Mouse (Mus musculus): ENCODE results near the gene Rasl10b. TPM values are rescaled to one million over a fixed set of nuclear protein-coding genes. Genes with fewer than 3 reads are reported as not detected.

Rasl10b gene
- polyA plus RNA-seq, 1 experiment: 1.1 TPM

DNA sequence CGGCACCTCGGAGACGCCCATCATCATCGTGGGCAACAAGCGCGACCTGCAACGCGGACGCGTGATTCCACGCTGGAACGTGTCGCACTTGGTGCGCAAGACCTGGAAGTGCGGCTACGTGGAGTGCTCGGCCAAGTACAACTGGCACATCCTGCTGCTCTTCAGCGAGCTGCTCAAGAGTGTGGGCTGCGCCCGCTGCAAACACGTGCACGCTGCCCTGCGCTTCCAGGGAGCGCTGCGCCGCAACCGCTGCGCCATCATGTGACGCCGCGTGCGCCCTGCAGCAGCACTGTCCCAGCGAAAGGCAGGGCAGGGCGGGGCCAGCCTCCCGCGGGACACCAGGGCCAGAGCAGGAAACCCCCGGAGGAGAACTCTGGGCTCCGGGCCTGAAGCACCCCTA is 9.6 kb downstream of the Rasl10b start:
- H3K9ac ChIP-seq (ENCODE audit: low read depth, poor library complexity, severe bottlenecking): no peak overlapping the region
- H3K4me3 ChIP-seq (ENCODE audit: low read depth, low read length): peak overlapping the region; percentile 62
- TF ChIP-seq POLR2A (IDR thresholded peaks at IDR 0.05; ENCODE audit: insufficient read depth, low read length): no peak
- TF ChIP-seq CTCF (IDR thresholded peaks at IDR 0.05; ENCODE audit: low read depth, low read length): peak; percentile 50
- H3K27me3 ChIP-seq (ENCODE audit: control insufficient read depth, insufficient read depth, low read length, poor library complexity, severe bottlenecking): no peaks in the 10 kb centered on the region
- no peaks in the 10 kb centered on the region for H3K36me3 ChIP-seq (ENCODE audit: control insufficient read depth, insufficient read depth, low read length, poor library complexity, severe bottlenecking)
- no peaks in the 10 kb centered on the region for H3K9me3 ChIP-seq (replicated peaks; ENCODE audit: control insufficient read depth, insufficient read depth, low read length, poor library complexity, severe bottlenecking)
- H3K4me1 ChIP-seq (ENCODE audit: control insufficient read depth, insufficient read depth, low read length): no peaks in the 10 kb centered on the region
- H3K27ac ChIP-seq (ENCODE audit: insufficient read depth, low read length): no peak overlapping the region

DNA sequence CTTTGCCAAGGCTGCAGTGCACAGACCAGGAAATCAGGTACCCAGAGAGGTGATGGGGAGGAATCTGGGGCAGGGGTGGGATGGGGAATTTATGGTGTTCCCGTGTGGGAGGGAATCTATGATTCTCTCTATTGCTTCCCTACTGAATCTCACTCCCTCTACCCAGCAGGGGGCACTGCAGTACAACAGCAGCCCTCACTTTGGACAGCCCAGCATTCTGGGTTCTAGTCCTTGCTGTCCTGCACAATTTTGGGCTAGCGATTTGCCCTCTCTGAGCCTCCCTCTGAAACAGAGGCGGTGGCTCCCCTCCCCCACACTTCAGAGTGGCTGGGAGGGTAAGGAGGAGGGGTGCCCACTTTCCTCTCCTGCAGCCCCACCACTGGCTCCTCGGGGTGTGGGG is 11.4 kb downstream of the Rasl10b start:
- no peaks in the 10 kb centered on the region for H3K27me3 ChIP-seq (ENCODE audit: control insufficient read depth, insufficient read depth, low read length, poor library complexity, severe bottlenecking)

GRCm38 (mm10) chr11:83421305-83421704 is 12.4 kb downstream of the Rasl10b start:
- H3K27ac ChIP-seq (ENCODE audit: insufficient read depth, low read length): no peak overlapping the region
- H3K9me3 ChIP-seq (replicated peaks; ENCODE audit: control insufficient read depth, insufficient read depth, low read length, poor library complexity, severe bottlenecking): no peaks in the 10 kb centered on the region
- TF ChIP-seq CTCF (IDR thresholded peaks at IDR 0.05; ENCODE audit: low read depth, low read length) (no peak), EP300 (IDR thresholded peaks at IDR 0.05; ENCODE audit: insufficient read depth, low read depth, low read length) (no peak), POLR2A (IDR thresholded peaks at IDR 0.05; ENCODE audit: insufficient read depth, low read length) (no peak)
- no peak overlapping the region for H3K4me3 ChIP-seq (ENCODE audit: low read depth, low read length)
- no peak overlapping the region for H3K9ac ChIP-seq (ENCODE audit: low read depth, poor library complexity, severe bottlenecking)
- H3K27me3 ChIP-seq (ENCODE audit: control insufficient read depth, insufficient read depth, low read length, poor library complexity, severe bottlenecking): no peaks in the 10 kb centered on the region
- H3K36me3 ChIP-seq (ENCODE audit: control insufficient read depth, insufficient read depth, low read length, poor library complexity, severe bottlenecking): no peaks in the 10 kb centered on the region
- no peaks in the 10 kb centered on the region for H3K4me1 ChIP-seq (ENCODE audit: control insufficient read depth, insufficient read depth, low read length)

More for the DNA sequence above, 11.4 kb downstream of the Rasl10b start:
- Histone ChIP-seq H3K4me1 (ENCODE audit: control insufficient read depth, insufficient read depth, low read length) (no peaks in the 10 kb centered on the region), H3K27ac (ENCODE audit: insufficient read depth, low read length) (no peak overlapping the region), H3K9ac (ENCODE audit: low read depth, poor library complexity, severe bottlenecking) (no peak overlapping the region), H3K36me3 (ENCODE audit: control insufficient read depth, insufficient read depth, low read length, poor library complexity, severe bottlenecking) (no peaks in the 10 kb centered on the region), H3K9me3 (replicated peaks; ENCODE audit: control insufficient read depth, insufficient read depth, low read length, poor library complexity, severe bottlenecking) (no peaks in the 10 kb centered on the region), H3K4me3 (ENCODE audit: low read depth, low read length) (no peak overlapping the region)
- TF ChIP-seq EP300 (IDR thresholded peaks at IDR 0.05; ENCODE audit: insufficient read depth, low read depth, low read length) (no peak), CTCF (IDR thresholded peaks at IDR 0.05; ENCODE audit: low read depth, low read length) (peak; percentile 78)

DNA sequence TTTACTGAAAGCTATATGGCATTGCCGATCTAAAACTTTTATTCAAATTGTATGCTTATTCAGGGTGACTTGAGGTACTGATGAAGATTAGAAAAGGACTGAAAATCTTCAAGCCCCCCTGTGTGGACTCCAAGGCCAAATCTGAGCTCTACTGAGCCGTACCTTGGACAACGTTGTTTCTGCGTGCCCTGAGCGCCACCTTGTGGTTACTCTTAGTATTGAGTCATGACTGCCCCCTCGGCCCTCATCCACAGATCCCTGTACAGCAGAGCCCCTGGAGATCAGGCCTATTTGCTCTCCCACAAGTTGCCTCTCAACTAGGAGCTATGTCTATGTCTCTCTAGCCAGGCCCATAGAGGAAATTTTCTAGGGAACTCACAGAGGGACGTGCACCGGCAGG is 15.7 kb downstream of the Rasl10b start:
- TF ChIP-seq EP300 (IDR thresholded peaks at IDR 0.05; ENCODE audit: insufficient read depth, low read depth, low read length) (no peak), POLR2A (IDR thresholded peaks at IDR 0.05; ENCODE audit: insufficient read depth, low read length) (no peak), CTCF (IDR thresholded peaks at IDR 0.05; ENCODE audit: low read depth, low read length) (peak; percentile 98)
- Histone ChIP-seq H3K27me3 (ENCODE audit: control insufficient read depth, insufficient read depth, low read length, poor library complexity, severe bottlenecking) (no peaks in the 10 kb centered on the region), H3K9me3 (replicated peaks; ENCODE audit: control insufficient read depth, insufficient read depth, low read length, poor library complexity, severe bottlenecking) (no peaks in the 10 kb centered on the region), H3K36me3 (ENCODE audit: control insufficient read depth, insufficient read depth, low read length, poor library complexity, severe bottlenecking) (no peaks in the 10 kb centered on the region), H3K4me3 (ENCODE audit: low read depth, low read length) (no peak overlapping the region), H3K27ac (ENCODE audit: insufficient read depth, low read length) (no peak overlapping the region), H3K4me1 (ENCODE audit: control insufficient read depth, insufficient read depth, low read length) (no peaks in the 10 kb centered on the region), H3K9ac (ENCODE audit: low read depth, poor library complexity, severe bottlenecking) (no peak overlapping the region)

DNA sequence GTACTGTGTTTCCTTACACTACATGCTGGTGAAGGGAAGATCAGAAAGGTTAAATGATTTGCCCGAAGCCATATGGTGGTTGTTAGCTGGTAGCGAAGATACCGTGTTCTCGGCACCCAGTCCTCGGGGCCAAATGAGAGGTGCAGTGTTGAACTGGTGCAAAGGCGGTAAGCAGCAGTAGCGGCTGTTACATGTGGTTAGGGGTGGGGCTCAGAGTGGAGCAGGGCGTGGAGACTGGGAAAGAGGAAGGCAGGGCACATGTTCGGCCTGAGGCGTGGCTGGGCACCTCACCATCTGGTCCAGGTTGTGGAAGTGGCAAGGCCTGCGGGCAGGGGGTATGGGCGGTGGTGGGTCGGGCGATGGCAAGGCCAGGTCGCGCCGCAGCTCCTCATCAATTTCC is 18.0 kb downstream of the Rasl10b start:
- no peaks in the 10 kb centered on the region for H3K4me1 ChIP-seq (ENCODE audit: control insufficient read depth, insufficient read depth, low read length)
- no peaks in the 10 kb centered on the region for H3K9me3 ChIP-seq (replicated peaks; ENCODE audit: control insufficient read depth, insufficient read depth, low read length, poor library complexity, severe bottlenecking)
- H3K27ac ChIP-seq (ENCODE audit: insufficient read depth, low read length): no peak overlapping the region
- TF ChIP-seq CTCF (IDR thresholded peaks at IDR 0.05; ENCODE audit: low read depth, low read length) (no peak), EP300 (IDR thresholded peaks at IDR 0.05; ENCODE audit: insufficient read depth, low read depth, low read length) (no peak), POLR2A (IDR thresholded peaks at IDR 0.05; ENCODE audit: insufficient read depth, low read length) (no peak)
- H3K4me3 ChIP-seq (ENCODE audit: low read depth, low read length): peak overlapping the region; percentile 43
- no peaks in the 10 kb centered on the region for H3K27me3 ChIP-seq (ENCODE audit: control insufficient read depth, insufficient read depth, low read length, poor library complexity, severe bottlenecking)
- no peaks in the 10 kb centered on the region for H3K36me3 ChIP-seq (ENCODE audit: control insufficient read depth, insufficient read depth, low read length, poor library complexity, severe bottlenecking)
- 0 out of 2 replicates have a peak overlapping the region, but pooled peaks have one; percentile 6 for H3K9ac ChIP-seq (ENCODE audit: low read depth, poor library complexity, severe bottlenecking)

- Histone ChIP-seq H3K36me3 (ENCODE audit: control insufficient read depth, insufficient read depth, low read length, poor library complexity, severe bottlenecking) (no peaks in the 10 kb centered on the region), H3K9ac (ENCODE audit: low read depth, poor library complexity, severe bottlenecking) (no peak within 1 kb of the TSS), H3K4me1 (ENCODE audit: control insufficient read depth, insufficient read depth, low read length) (no peaks in the 10 kb centered on the region), H3K27me3 (ENCODE audit: control insufficient read depth, insufficient read depth, low read length, poor library complexity, severe bottlenecking) (no peaks in the 10 kb centered on the region), H3K4me3 (ENCODE audit: low read depth, low read length) (no peak within 1 kb of the TSS), H3K27ac (ENCODE audit: insufficient read depth, low read length) (no peak within 1 kb of the TSS), H3K9me3 (replicated peaks; ENCODE audit: control insufficient read depth, insufficient read depth, low read length, poor library complexity, severe bottlenecking) (no peaks in the 10 kb centered on the region)
- TF ChIP-seq POLR2A (IDR thresholded peaks at IDR 0.05; ENCODE audit: insufficient read depth, low read length): no peak
- no peak for TF ChIP-seq EP300 (IDR thresholded peaks at IDR 0.05; ENCODE audit: insufficient read depth, low read depth, low read length)
- TF ChIP-seq CTCF (IDR thresholded peaks at IDR 0.05; ENCODE audit: low read depth, low read length): no peak
Observed at GRCm38 (mm10) chr11:83429355-83429754, 20.4 kb downstream of the Rasl10b start, which contains the start of gene Gas2l2. Gene Gas2l2, minus strand, starts transcription at chr11:83429455.

Measured in ES-Bruce4 (cell line).